Mouse (Mus musculus): ENCODE data around the gene Tmem217. TPM values are rescaled to one million over a fixed set of nuclear protein-coding genes. Genes with fewer than 3 reads are reported as not detected.

The Tmem217 gene
- not detected for total RNA-seq (2021)

- no peak for DNase-seq
Measured at GRCm38 (mm10) chr17:29552162-29552732, at the start of gene Tmem217. Gene Tmem217, minus strand, starts transcription at chr17:29552385.

- DNase-seq: no peak
Measured at GRCm38 (mm10) chr17:29601391-29601790, 49.2 kb upstream of the Tmem217 start.

GRCm38 (mm10) chr17:29599537-29599936 is 47.4 kb upstream of the Tmem217 start:
- DNase-seq: no peak

GRCm38 (mm10) chr17:29599051-29599450 is 46.9 kb upstream of the Tmem217 start:
- DNase-seq: no peak

GRCm38 (mm10) chr17:29596771-29597132 is 44.6 kb upstream of the Tmem217 start:
- DNase-seq: no peak

GRCm38 (mm10) chr17:29595891-29596770 is 43.9 kb upstream of the Tmem217 start:
- no peak for DNase-seq

GRCm38 (mm10) chr17:29589221-29589898 is 37.2 kb upstream of the Tmem217 start:
- DNase-seq: no peak

GRCm38 (mm10) chr17:29586921-29587320 is 34.7 kb upstream of the Tmem217 start:
- no peak for DNase-seq

- DNase-seq: no peak
Measured at GRCm38 (mm10) chr17:29585446-29585845, 33.3 kb upstream of the Tmem217 start.

GRCm38 (mm10) chr17:29584737-29585136 is 32.6 kb upstream of the Tmem217 start:
- DNase-seq: no peak

- DNase-seq: no peak
Measured at GRCm38 (mm10) chr17:29584306-29584705, 32.1 kb upstream of the Tmem217 start.

GRCm38 (mm10) chr17:29583569-29583968 is 31.4 kb upstream of the Tmem217 start:
- DNase-seq: no peak

- no peak for DNase-seq
Measured at GRCm38 (mm10) chr17:29579579-29580126, 27.5 kb upstream of the Tmem217 start.

GRCm38 (mm10) chr17:29569831-29570230 is 17.6 kb upstream of the Tmem217 start:
- DNase-seq: no peak

GRCm38 (mm10) chr17:29568435-29568834 is 16.2 kb upstream of the Tmem217 start:
- DNase-seq: no peak

GRCm38 (mm10) chr17:29565521-29565920 is 13.3 kb upstream of the Tmem217 start:
- no peak for DNase-seq

GRCm38 (mm10) chr17:29558476-29558875 is 6.3 kb upstream of the Tmem217 start:
- DNase-seq: no peak

GRCm38 (mm10) chr17:29556893-29557292 is 4.7 kb upstream of the Tmem217 start:
- DNase-seq: no peak

GRCm38 (mm10) chr17:29556456-29556855 is 4.3 kb upstream of the Tmem217 start:
- DNase-seq: no peak

GRCm38 (mm10) chr17:29554176-29554575 is 2.0 kb upstream of the Tmem217 start:
- DNase-seq: no peak

GRCm38 (mm10) chr17:29551019-29551418 is 1.2 kb downstream of the Tmem217 start:
- DNase-seq: no peak

- peak; percentile 95 for DNase-seq
Measured at GRCm38 (mm10) chr17:29549543-29550428, 2.4 kb downstream of the Tmem217 start, which contains the start of the genes Gm17657 and Tbc1d22b. Gene Gm17657, minus strand, starts transcription at chr17:29549638. Gene Tbc1d22b, plus strand, starts transcription at chr17:29549785.

Measured in heart, postnatal 4 days (tissue).